Mouse (Mus musculus) ES-E14 (cell line): ENCODE results near the gene Olfm3. TPM values are rescaled to one million over a fixed set of nuclear protein-coding genes. Genes with fewer than 3 reads are reported as not detected.

Source experiments
- DNase-seq: peaks from one replicate; pipeline ENCODE4 v3.0.0-alpha.2; 2013; ENCODE audit warnings: low read depth, low spot score
- H3K27ac ChIP-seq: 2 replicates; pipeline ENCODE4 v1.5.1; 2012; ENCODE audit warnings: low read depth, mild to moderate bottlenecking, low read length, moderate library complexity, mixed read lengths; ENCODE audit not compliant: poor library complexity, insufficient read depth, severe bottlenecking
- H3K36me3 ChIP-seq: 2 replicates; pipeline ENCODE4 v1.6.1; 2012; ENCODE audit warnings: mild to moderate bottlenecking, low read length, moderate library complexity, mixed read lengths; ENCODE audit not compliant: control insufficient read depth, poor library complexity, insufficient read depth, severe bottlenecking
- H3K4me1 ChIP-seq, 2 experiments: fragments of 150-350 bp in 1 of 2; sonication (generic) in 1 of 2; 2 replicates each; pipeline ENCODE4 v1.6.1; 2012; ENCODE audit warnings: low read length in 2 of 2, mild to moderate bottlenecking in 1 of 2, mixed read lengths in 1 of 2; ENCODE audit not compliant: control insufficient read depth in 2 of 2, insufficient read depth in 2 of 2, poor library complexity in 1 of 2
- H3K4me3 ChIP-seq, 2 experiments: fragments of 150-350 bp in 1 of 2; sonication (generic) in 1 of 2; 2 replicates each; pipeline ENCODE4 v1.5.1; 2012; ENCODE audit warnings: low read length in 2 of 2, low read depth in 1 of 2, mild to moderate bottlenecking in 1 of 2, mixed read lengths in 1 of 2; ENCODE audit not compliant: insufficient read depth in 1 of 2, poor library complexity in 1 of 2, severe bottlenecking in 1 of 2
- H3K9ac ChIP-seq: 2 replicates; pipeline ENCODE4 v1.6.1; 2012; ENCODE audit warnings: low read depth, mild to moderate bottlenecking, low read length, mixed read lengths; ENCODE audit not compliant: poor library complexity, insufficient read depth, severe bottlenecking
- H3K9me3 ChIP-seq: fragments of 150-350 bp; sonication (generic); 2 replicates; pipeline ENCODE4 v1.6.1; 2012; ENCODE audit warnings: low read depth, mild to moderate bottlenecking, low read length; ENCODE audit not compliant: control insufficient read depth, insufficient read depth
- CHD2 ChIP-seq: IDR thresholded peaks from 2 replicates; pipeline ENCODE4 v1.6.1; 2014; ENCODE audit warnings: mild to moderate bottlenecking, low read depth, low read length, inconsistent platforms
- HCFC1 ChIP-seq: IDR thresholded peaks from 2 replicates; pipeline ENCODE4 v1.6.1; 2012; ENCODE audit warnings: low read length, inconsistent platforms, borderline replicate concordance; ENCODE audit not compliant: insufficient read depth
- MAFK ChIP-seq: IDR thresholded peaks from 2 replicates; pipeline ENCODE4 v1.6.1; 2014; ENCODE audit warnings: mild to moderate bottlenecking, low read depth, low read length, inconsistent platforms; ENCODE audit not compliant: insufficient read depth
- ZC3H11A ChIP-seq: IDR thresholded peaks from 2 replicates; pipeline ENCODE4 v1.6.1; 2012; ENCODE audit warnings: low read depth, mild to moderate bottlenecking, inconsistent platforms, low read length, borderline replicate concordance
- ZNF384 ChIP-seq: IDR thresholded peaks from 2 replicates; pipeline ENCODE4 v1.6.1; 2012; ENCODE audit warnings: low read depth, low read length, inconsistent platforms
- in situ Hi-C, 2 experiments: fragments of 600-800 bp; cut with MboI; formaldehyde crosslinking; loops; one replicate each; pipeline ENCODE4 v1.15.1; 2025; ENCODE audit warnings: low sequenced_read_pairs in 2 of 2, inconsistent platforms in 1 of 2; ENCODE audit not compliant: unreplicated experiment in 2 of 2
- total RNA-seq: library from RNA; depleted of rRNA; stranded (reverse); fragments of 300-350 nt; gene quantifications from 2 replicates; pipeline ENCODE4 v1.2.3, GENCODE M21; 2012

The Olfm3 gene
- total RNA-seq, 1 experiment: not detected

- no peak for DNase-seq
- in situ Hi-C loops: no loop called here
- Histone ChIP-seq H3K27ac (no peak overlapping the region), H3K9me3 (no peaks in the 10 kb centered on the region), H3K4me1 (no peaks in the 10 kb centered on the region), H3K36me3 (no peaks in the 10 kb centered on the region), H3K9ac (no peak overlapping the region), H3K4me3 (no peak overlapping the region)
- no peak for TF ChIP-seq ZC3H11A
- TF ChIP-seq ZNF384: no peak
- TF ChIP-seq MAFK: no peak
- no peak for TF ChIP-seq HCFC1
- TF ChIP-seq CHD2: no peak
These were observed 176.7 kb downstream of the Olfm3 start for GRCm38 (mm10) chr3:115080428-115081181.

- Histone ChIP-seq H3K4me3 (no peak overlapping the region), H3K9me3 (no peaks in the 10 kb centered on the region), H3K27ac (no peak overlapping the region), H3K9ac (no peak overlapping the region), H3K36me3 (no peaks in the 10 kb centered on the region), H3K4me1 (no peaks in the 10 kb centered on the region)
- in situ Hi-C loops: no loop called here
- DNase-seq: no peak
- TF ChIP-seq ZNF384: no peak
- TF ChIP-seq HCFC1: no peak
- TF ChIP-seq ZC3H11A: no peak
- no peak for TF ChIP-seq MAFK
- TF ChIP-seq CHD2: no peak
These were observed 177.5 kb downstream of the Olfm3 start for GRCm38 (mm10) chr3:115081371-115081770.

GRCm38 (mm10) chr3:115082947-115083346, 179.1 kb downstream of the Olfm3 start:
- Histone ChIP-seq H3K9me3 (no peaks in the 10 kb centered on the region), H3K4me1 (no peaks in the 10 kb centered on the region), H3K4me3 (no peak overlapping the region), H3K27ac (no peak overlapping the region), H3K36me3 (no peaks in the 10 kb centered on the region), H3K9ac (no peak overlapping the region)
- in situ Hi-C loops: no loop called here
- no peak for DNase-seq
- TF ChIP-seq HCFC1: no peak
- no peak for TF ChIP-seq ZC3H11A
- no peak for TF ChIP-seq MAFK
- no peak for TF ChIP-seq CHD2
- TF ChIP-seq ZNF384: no peak

- no peak for TF ChIP-seq CHD2
- TF ChIP-seq MAFK: no peak
- TF ChIP-seq ZNF384: no peak
- TF ChIP-seq ZC3H11A: no peak
- TF ChIP-seq HCFC1: no peak
- Histone ChIP-seq H3K4me1 (no peaks in the 10 kb centered on the region), H3K9me3 (no peaks in the 10 kb centered on the region), H3K4me3 (no peak overlapping the region), H3K36me3 (no peaks in the 10 kb centered on the region), H3K27ac (no peak overlapping the region), H3K9ac (no peak overlapping the region)
- in situ Hi-C loops: no loop called here
- no peak for DNase-seq
These were observed 184.4 kb downstream of the Olfm3 start for GRCm38 (mm10) chr3:115088281-115088680.

GRCm38 (mm10) chr3:115090670-115091069, 186.8 kb downstream of the Olfm3 start:
- no peak overlapping the region for H3K27ac ChIP-seq
- H3K9me3 ChIP-seq: no peaks in the 10 kb centered on the region
- in situ Hi-C loops: no loop called here
- H3K36me3 ChIP-seq: no peaks in the 10 kb centered on the region
- DNase-seq: no peak
- H3K9ac ChIP-seq: no peak overlapping the region
- TF ChIP-seq CHD2 (no peak), ZNF384 (no peak), HCFC1 (no peak), MAFK (no peak), ZC3H11A (no peak)
- no peaks in the 10 kb centered on the region for H3K4me1 ChIP-seq
- H3K4me3 ChIP-seq: no peak overlapping the region
